Mouse (Mus musculus): ENCODE data around the gene 2310057J18Rik. TPM values are rescaled to one million over a fixed set of nuclear protein-coding genes. Genes with fewer than 3 reads are reported as not detected.

2310057J18Rik gene
- polyA plus RNA-seq, 1 experiment from 2014 or later: 0.16 TPM

GRCm38 (mm10) chr10:28955138-28955537, 31.0 kb downstream of the 2310057J18Rik start:
- no peaks in the 10 kb centered on the region for H3K27me3 ChIP-seq (replicated peaks; ENCODE audit: control insufficient read depth, insufficient read depth, low read length)
- no peak for ATAC-seq
- no peaks in the 10 kb centered on the region for H3K4me1 ChIP-seq (replicated peaks; ENCODE audit: control insufficient read depth, insufficient read depth, low read length)
- no peaks in the 10 kb centered on the region for H3K36me3 ChIP-seq (ENCODE audit: control insufficient read depth, insufficient read depth)
- no peak overlapping the region for H3K27ac ChIP-seq (ENCODE audit: low read depth, low read length)
- no peak overlapping the region for H3K4me2 ChIP-seq (replicated peaks; ENCODE audit: low read depth)
- no peak overlapping the region for H3K9ac ChIP-seq (ENCODE audit: low read depth, low read length)
- H3K9me3 ChIP-seq (ENCODE audit: control insufficient read depth): no peaks in the 10 kb centered on the region
- H3K4me3 ChIP-seq (ENCODE audit: low read depth, low read length): no peak overlapping the region
- 43% methylated on average over 4 of the region's 4 CpGs for WGBS
- TF ChIP-seq CTCF (IDR thresholded peaks at IDR 0.05; ENCODE audit: low read depth): peak; percentile 78

DNA sequence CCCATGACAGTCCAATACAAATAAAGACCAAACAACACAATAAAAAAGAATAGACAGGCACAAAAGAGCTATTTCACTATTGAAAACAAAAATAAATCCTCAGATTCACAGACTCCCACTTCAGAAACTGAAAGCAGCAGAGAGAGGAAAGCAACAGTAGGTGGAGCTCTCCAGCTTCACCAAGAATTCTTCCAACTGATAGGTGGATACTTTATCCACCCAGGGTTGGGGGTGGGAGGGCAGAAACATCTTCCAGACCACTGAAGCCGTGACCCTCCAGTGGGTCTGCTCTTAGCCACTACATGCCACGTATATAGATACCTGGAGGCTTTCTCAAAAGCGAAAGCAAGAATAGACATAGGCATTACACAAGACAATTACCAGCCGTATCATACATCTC, 31.6 kb downstream of the 2310057J18Rik start:
- H3K4me3 ChIP-seq (ENCODE audit: low read depth, low read length): no peak overlapping the region
- H3K9me3 ChIP-seq (ENCODE audit: control insufficient read depth): no peaks in the 10 kb centered on the region
- ATAC-seq: no peak
- 50% methylated on average over 4 of the region's 4 CpGs for WGBS
- no peak overlapping the region for H3K9ac ChIP-seq (ENCODE audit: low read depth, low read length)
- H3K27ac ChIP-seq (ENCODE audit: low read depth, low read length): no peak overlapping the region
- no peaks in the 10 kb centered on the region for H3K36me3 ChIP-seq (ENCODE audit: control insufficient read depth, insufficient read depth)
- H3K4me1 ChIP-seq (replicated peaks; ENCODE audit: control insufficient read depth, insufficient read depth, low read length): no peaks in the 10 kb centered on the region
- no peaks in the 10 kb centered on the region for H3K27me3 ChIP-seq (replicated peaks; ENCODE audit: control insufficient read depth, insufficient read depth, low read length)
- H3K4me2 ChIP-seq (replicated peaks; ENCODE audit: low read depth): no peak overlapping the region; the same call in 1 of the 2 replicates
- TF ChIP-seq CTCF (IDR thresholded peaks at IDR 0.05; ENCODE audit: low read depth): peak; percentile 40

Other genes starting within 250 kb of the 2310057J18Rik start
- gene Soga3, start 157.5 kb upstream of the 2310057J18Rik start, polyA plus RNA-seq (2015; fragmentation: Nextera tagmentation; extraction: Ambion mirVana): 2.2 and 2.7 TPM in 2 replicates
- gene Gm49353, start 212.7 kb upstream of the 2310057J18Rik start, polyA plus RNA-seq (2015; fragmentation: Nextera tagmentation; extraction: Ambion mirVana): 0.25 TPM in 2 replicates
- 0.46 and 0.59 TPM in 2 replicates for gene 9330159F19Rik, start 225.3 kb upstream of the 2310057J18Rik start, polyA plus RNA-seq (2015; fragmentation: Nextera tagmentation; extraction: Ambion mirVana)